Mouse (Mus musculus) midbrain, postnatal 0 days (tissue): ENCODE data around the gene Dcaf12. TPM values are rescaled to one million over a fixed set of nuclear protein-coding genes. Genes with fewer than 3 reads are reported as not detected.
A peak's percentile ranks its signal among the peaks of the same experiment; 100 is the strongest.

Source experiments
- ATAC-seq: fragments of 200-750 bp; cut with Nextera tagmentation; 2 replicates; pipeline ENCODE4 v1.8.0; 2017; ENCODE audit warnings: moderate number of reproducible peaks, mild to moderate bottlenecking, moderate TSS enrichment, moderate library complexity; ENCODE audit not compliant: low FRiP score
- DNase-seq: peaks from one replicate; pipeline ENCODE4 v3.0.0-alpha.2; 2015; ENCODE audit warnings: low spot score
- H3K27ac ChIP-seq: fragments of 300-500 bp; sonication (generic); 2 replicates; pipeline ENCODE4 v1.5.1; 2014; ENCODE audit warnings: low read depth, mild to moderate bottlenecking, low read length, mixed read lengths
- H3K27me3 ChIP-seq: fragments of 300-500 bp; sonication (generic); 2 replicates; pipeline ENCODE4 v1.6.1; 2014; ENCODE audit warnings: low read length, control low read depth, mixed read lengths; ENCODE audit not compliant: insufficient read depth
- H3K36me3 ChIP-seq: fragments of 300-500 bp; sonication (generic); 2 replicates; pipeline ENCODE4 v1.6.1; 2014; ENCODE audit warnings: low read length, control low read depth, mixed read lengths; ENCODE audit not compliant: insufficient read depth
- H3K4me1 ChIP-seq: fragments of 300-500 bp; sonication (generic); 2 replicates; pipeline ENCODE4 v1.6.1; 2014; ENCODE audit warnings: mild to moderate bottlenecking, control low read depth, antibody characterized with exemption, low read length, mixed read lengths; ENCODE audit not compliant: insufficient read depth
- H3K4me2 ChIP-seq: fragments of 300-500 bp; sonication (generic); 2 replicates; pipeline ENCODE4 v1.6.1; 2014; ENCODE audit warnings: low read depth, mild to moderate bottlenecking, low read length, mixed read lengths; ENCODE audit not compliant: poor library complexity, severe bottlenecking
- H3K4me3 ChIP-seq: fragments of 300-500 bp; sonication (generic); 2 replicates; pipeline ENCODE4 v1.5.1; 2014; ENCODE audit warnings: low read depth, mild to moderate bottlenecking, low read length, moderate library complexity
- H3K9ac ChIP-seq: fragments of 300-500 bp; sonication (generic); replicated peaks from 2 replicates; pipeline ENCODE4 v1.6.1; 2014; ENCODE audit warnings: mild to moderate bottlenecking, low read length, moderate library complexity, mixed read lengths; ENCODE audit not compliant: poor library complexity, severe bottlenecking
- H3K9me3 ChIP-seq: fragments of 300-500 bp; sonication (generic); 2 replicates; pipeline ENCODE4 v1.6.1; 2016; ENCODE audit warnings: low read length, control low read depth
- CTCF ChIP-seq: IDR thresholded peaks from 2 replicates; pipeline ENCODE4 v1.5.1; 2016; ENCODE audit warnings: antibody characterized with exemption, mild to moderate bottlenecking
- WGBS: fragments of 180-500 bp; shearing (Covaris S2); extraction: QIAGEN DNeasy Blood & Tissue Kit; methylation state at CpG from one replicate; pipeline ENCODE4 v1.1.7; 2014; 5-methylcytosine and 5-hydroxymethylcytosine counted together
- polyA plus RNA-seq: library from polyadenylated mRNA; unstranded; fragments of >200 nt; fragmentation: Nextera tagmentation; extraction: Ambion mirVana; gene quantifications from 2 replicates; pipeline ENCODE4 v1.2.1, GENCODE M21; 2015
- total RNA-seq: library from RNA; depleted of rRNA; stranded (reverse); fragments of >200 nt; gene quantifications from 2 replicates; pipeline ENCODE4 v1.2.3, GENCODE M21; 2014; rRNA removed

Gene Dcaf12
- total and polyA plus RNA-seq, 2 experiments from 2014 or later: 53.2 to 61.2 TPM

DNA sequence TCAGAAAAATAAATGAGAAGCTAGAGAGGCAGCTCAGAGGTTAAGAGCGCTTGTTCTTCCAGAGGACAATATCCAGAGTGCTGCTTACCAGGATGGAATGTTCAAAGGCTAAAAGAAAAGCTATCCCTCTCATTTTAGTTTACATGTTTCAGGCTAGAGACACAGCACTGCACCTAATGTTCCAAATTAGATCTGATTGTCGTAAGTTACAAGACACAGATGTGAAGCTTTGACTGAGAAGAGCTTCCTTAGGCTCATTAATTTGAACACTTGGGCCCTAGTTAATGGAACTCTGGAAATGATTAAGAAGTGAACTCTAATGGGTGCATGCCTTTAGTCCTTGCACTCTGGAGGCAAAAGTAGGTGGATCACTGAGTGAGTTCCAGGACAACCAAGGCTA, 60.9 kb downstream of the Dcaf12 start:
- Histone ChIP-seq H3K27me3 (no peaks in the 10 kb centered on the region), H3K9ac (no peak overlapping the region), H3K27ac (no peak overlapping the region), H3K36me3 (no peaks in the 10 kb centered on the region), H3K4me1 (no peaks in the 10 kb centered on the region), H3K9me3 (no peaks in the 10 kb centered on the region), H3K4me2 (no peak overlapping the region), H3K4me3 (no peak overlapping the region)
- WGBS: 96% methylated on average over 2 of the region's 2 CpGs
- ATAC-seq (no peak), DNase-seq (no peak)
- no peak for TF ChIP-seq CTCF

DNA sequence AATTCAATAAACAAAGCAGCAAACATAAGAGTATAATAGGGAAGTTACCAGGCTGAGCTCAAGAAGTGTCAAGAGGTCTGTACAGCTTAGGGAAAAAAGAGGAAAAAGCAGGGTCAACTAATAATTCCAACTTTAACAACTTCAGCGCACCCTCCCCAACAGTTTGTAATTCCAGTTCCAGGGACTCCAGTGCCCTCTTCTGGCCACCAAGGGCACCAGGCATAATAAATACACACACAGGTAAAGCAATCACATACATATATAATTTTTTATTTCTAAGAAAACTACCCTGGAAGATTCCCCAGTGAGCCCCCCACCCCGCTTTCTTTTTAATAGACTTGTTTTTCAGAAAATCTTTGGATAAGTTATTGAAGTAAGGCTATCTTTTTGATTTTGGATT, 69.3 kb downstream of the Dcaf12 start:
- Histone ChIP-seq H3K27me3 (no peaks in the 10 kb centered on the region), H3K36me3 (no peaks in the 10 kb centered on the region), H3K4me2 (no peak overlapping the region), H3K27ac (no peak overlapping the region), H3K9ac (no peak overlapping the region), H3K9me3 (no peaks in the 10 kb centered on the region), H3K4me1 (no peaks in the 10 kb centered on the region), H3K4me3 (no peak overlapping the region)
- ATAC-seq: no peak
- no peak for DNase-seq
- WGBS: 90% methylated on average over 2 of the region's 2 CpGs
- peak; percentile 41 for TF ChIP-seq CTCF

Other genes starting within 250 kb of the Dcaf12 start
- gene Aqp3, start 216.7 kb downstream of the Dcaf12 start, total RNA-seq: 1.1 TPM in 1 of 2 replicates, not detected in the other
- 0.25 and 0.47 TPM in 2 replicates for gene Aqp3, start 216.7 kb downstream of the Dcaf12 start, polyA plus RNA-seq
- gene Nol6, start 190.4 kb downstream of the Dcaf12 start, total RNA-seq: 67.9 and 70.8 TPM in 2 replicates
- 39.9 and 40.1 TPM in 2 replicates for gene Nol6, start 190.4 kb downstream of the Dcaf12 start, polyA plus RNA-seq
- gene Ube2r2, start 179.1 kb downstream of the Dcaf12 start, total RNA-seq: 49.9 TPM in 2 replicates
- gene Ube2r2, start 179.1 kb downstream of the Dcaf12 start, polyA plus RNA-seq: 41.0 and 50.4 TPM in 2 replicates
- gene Ubap2, start 39.7 kb downstream of the Dcaf12 start, total RNA-seq: 19.1 and 36.1 TPM in 2 replicates
- 36.2 and 38.5 TPM in 2 replicates for gene Ubap2, start 39.7 kb downstream of the Dcaf12 start, polyA plus RNA-seq
- 35.0 and 42.1 TPM in 2 replicates for gene Ubap1, start 34.1 kb upstream of the Dcaf12 start, total RNA-seq
- gene Ubap1, start 34.1 kb upstream of the Dcaf12 start, polyA plus RNA-seq: 55.1 and 58.8 TPM in 2 replicates
- gene Kif24, start 150.0 kb upstream of the Dcaf12 start, total RNA-seq: 2.7 and 4.9 TPM in 2 replicates
- 1.4 TPM in 2 replicates for gene Kif24, start 150.0 kb upstream of the Dcaf12 start, polyA plus RNA-seq
- 28.3 and 41.0 TPM in 2 replicates for gene Nudt2, start 150.3 kb upstream of the Dcaf12 start, total RNA-seq
- 70.7 and 79.9 TPM in 2 replicates for gene Nudt2, start 150.3 kb upstream of the Dcaf12 start, polyA plus RNA-seq
- gene AI464131, start 188.2 kb upstream of the Dcaf12 start, total RNA-seq: 40.5 and 46.0 TPM in 2 replicates
- gene AI464131, start 188.2 kb upstream of the Dcaf12 start, polyA plus RNA-seq: 15.7 and 18.1 TPM in 2 replicates
- 10.9 and 11.8 TPM in 2 replicates for gene 1110017D15Rik, start 202.4 kb upstream of the Dcaf12 start, total RNA-seq
- gene 1110017D15Rik, start 202.4 kb upstream of the Dcaf12 start, polyA plus RNA-seq: 18.1 and 20.7 TPM in 2 replicates